Mouse (Mus musculus): ENCODE measurements around the gene Serpinb6b. TPM values are rescaled to one million over a fixed set of nuclear protein-coding genes. Genes with fewer than 3 reads are reported as not detected.

The Serpinb6b gene
- polyA plus RNA-seq, 1 experiment from 2014 or later: 91.5 TPM

GRCm38 (mm10) chr13:33003523-33004413, 38.8 kb downstream of the Serpinb6b start:
- no peak for TF ChIP-seq CTCF (IDR thresholded peaks at IDR 0.05)
- ChIA-PET CTCF (interaction anchor here (0.6 to 1.7 kb wide), 11 partner anchors 12 to 102 kb away, joined by 3 to 6 read pairs (median 4); no protein-coding TSS in a partner anchor), POLR2A (interaction anchor here (0.6 to 0.8 kb wide), 2 partner anchors 10 to 101 kb away, joined by 3 read pairs; no protein-coding TSS in a partner anchor)
- ATAC-seq (no peak), DNase-seq (ENCODE audit: low read depth, low spot score) (no peak)
- no peaks in the 10 kb centered on the region for H3K27me3 ChIP-seq
- in situ Hi-C loops (cut with MboI; ENCODE audit: low pct_unique_long_range_greater_than_20kb): loop anchor here (10.0 kb wide), 1 partner anchor 761 kb away; no protein-coding TSS in a partner anchor

- ATAC-seq: peak; percentile 84
- H3K27me3 ChIP-seq: no peaks in the 10 kb centered on the region
- in situ Hi-C loops (cut with MboI; ENCODE audit: low pct_unique_long_range_greater_than_20kb): loop anchor here (5.0 to 10.0 kb wide), 2 partner anchors 68 to 760 kb away; no protein-coding TSS in a partner anchor
- DNase-seq (ENCODE audit: low read depth, low spot score): peak; percentile 65
- CTCF ChIA-PET: interaction anchor here (0.6 to 1.7 kb wide), 14 partner anchors 21 to 121 kb away, joined by 3 to 6 read pairs (median 4); no protein-coding TSS in a partner anchor
- TF ChIP-seq CTCF (IDR thresholded peaks at IDR 0.05): peak; percentile 96
- POLR2A ChIA-PET: interaction anchor here (0.6 to 0.8 kb wide), 2 partner anchors 11 to 102 kb away, joined by 3 read pairs; no protein-coding TSS in a partner anchor
These were observed 39.6 kb downstream of the Serpinb6b start for GRCm38 (mm10) chr13:33004414-33005105.

- in situ Hi-C loops (cut with MboI; ENCODE audit: low pct_unique_long_range_greater_than_20kb): loop anchor here (5.0 to 10.0 kb wide), 2 partner anchors 67 to 759 kb away; no protein-coding TSS in a partner anchor
- ChIA-PET POLR2A (no interaction called here), CTCF (interaction anchor here (1.0 to 2.2 kb wide), 4 partner anchors 68 to 120 kb away, joined by 3 to 11 read pairs (median 4); no protein-coding TSS in a partner anchor)
- ATAC-seq (no peak), DNase-seq (ENCODE audit: low read depth, low spot score) (no peak)
- TF ChIP-seq CTCF (IDR thresholded peaks at IDR 0.05): no peak
- no peaks in the 10 kb centered on the region for H3K27me3 ChIP-seq
These were observed 40.6 kb downstream of the Serpinb6b start for GRCm38 (mm10) chr13:33005501-33006075.

DNA sequence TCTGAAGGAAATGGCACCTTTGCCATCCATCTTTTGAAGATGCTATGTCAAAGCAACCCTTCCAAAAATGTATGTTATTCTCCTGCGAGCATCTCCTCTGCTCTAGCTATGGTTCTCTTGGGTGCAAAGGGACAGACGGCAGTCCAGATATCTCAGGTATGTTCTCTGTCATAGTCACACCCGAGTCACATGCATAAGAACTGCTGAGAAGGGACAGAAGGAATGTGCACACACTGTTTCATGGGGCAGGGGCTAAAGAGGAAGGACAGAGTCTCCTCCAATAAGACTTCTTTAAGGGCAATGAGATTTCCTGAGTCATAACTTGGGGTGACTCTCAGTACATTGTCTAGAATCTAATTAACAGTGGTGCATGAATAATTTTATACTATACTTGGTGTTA, 41.5 kb downstream of the Serpinb6b start:
- POLR2A ChIA-PET: no interaction called here
- CTCF ChIA-PET: interaction anchor here (1.0 to 2.2 kb wide), 2 partner anchors 67 to 104 kb away, joined by 5 to 11 read pairs; no protein-coding TSS in a partner anchor
- ATAC-seq (no peak), DNase-seq (ENCODE audit: low read depth, low spot score) (no peak)
- in situ Hi-C loops (cut with MboI; ENCODE audit: low pct_unique_long_range_greater_than_20kb): loop anchor here (5.0 to 10.0 kb wide), 2 partner anchors 66 to 758 kb away; no protein-coding TSS in a partner anchor
- H3K27me3 ChIP-seq: no peaks in the 10 kb centered on the region
- TF ChIP-seq CTCF (IDR thresholded peaks at IDR 0.05): no peak

DNA sequence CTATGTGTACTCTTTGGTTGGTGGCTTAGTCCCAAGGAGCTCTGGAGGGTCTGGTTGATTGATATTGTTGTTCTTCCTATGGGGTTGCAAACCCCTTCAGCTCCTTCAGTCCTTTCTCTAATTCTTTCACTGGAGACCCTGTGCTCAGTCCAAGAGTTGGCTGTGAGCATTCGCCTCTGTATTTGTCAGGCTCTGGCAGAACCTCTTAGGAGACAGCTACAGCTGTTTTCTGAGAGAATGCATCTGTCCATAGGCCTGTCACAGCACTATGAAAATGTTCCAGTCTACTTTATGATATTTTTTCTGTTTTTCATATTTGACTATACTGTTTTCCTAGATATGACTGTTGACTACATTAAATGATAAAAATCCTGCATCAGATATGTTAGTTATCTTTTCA, 47.4 kb downstream of the Serpinb6b start:
- no peak for ATAC-seq
- TF ChIP-seq CTCF (IDR thresholded peaks at IDR 0.05): no peak
- DNase-seq (ENCODE audit: low read depth, low spot score): no peak
- ChIA-PET CTCF (no interaction called here), POLR2A (no interaction called here)
- in situ Hi-C loops (cut with MboI; ENCODE audit: low pct_unique_long_range_greater_than_20kb): no loop called here
- no peaks in the 10 kb centered on the region for H3K27me3 ChIP-seq

GRCm38 (mm10) chr13:33013271-33013670, 48.3 kb downstream of the Serpinb6b start:
- CTCF ChIA-PET: interaction anchor here (0.9 kb wide), 1 partner anchor 61 kb away, joined by 3 read pairs; no protein-coding TSS in a partner anchor
- TF ChIP-seq CTCF (IDR thresholded peaks at IDR 0.05): no peak
- in situ Hi-C loops (cut with MboI; ENCODE audit: low pct_unique_long_range_greater_than_20kb): no loop called here
- H3K27me3 ChIP-seq: no peaks in the 10 kb centered on the region
- ATAC-seq (no peak), DNase-seq (ENCODE audit: low read depth, low spot score) (no peak)
- POLR2A ChIA-PET: no interaction called here

- TF ChIP-seq CTCF (IDR thresholded peaks at IDR 0.05): no peak
- ChIA-PET CTCF (no interaction called here), POLR2A (interaction anchor here (0.5 kb wide), 1 partner anchor 18 kb away, joined by 4 read pairs; no protein-coding TSS in a partner anchor)
- in situ Hi-C loops (cut with MboI; ENCODE audit: low pct_unique_long_range_greater_than_20kb): no loop called here
- H3K27me3 ChIP-seq: no peaks in the 10 kb centered on the region
- DNase-seq (ENCODE audit: low read depth, low spot score) (no peak), ATAC-seq (no peak)
These were observed 57.4 kb downstream of the Serpinb6b start for GRCm38 (mm10) chr13:33022371-33022770.

- no peak for ATAC-seq
These were observed 61.5 kb downstream of the Serpinb6b start for GRCm38 (mm10) chr13:33026427-33027057.

DNA sequence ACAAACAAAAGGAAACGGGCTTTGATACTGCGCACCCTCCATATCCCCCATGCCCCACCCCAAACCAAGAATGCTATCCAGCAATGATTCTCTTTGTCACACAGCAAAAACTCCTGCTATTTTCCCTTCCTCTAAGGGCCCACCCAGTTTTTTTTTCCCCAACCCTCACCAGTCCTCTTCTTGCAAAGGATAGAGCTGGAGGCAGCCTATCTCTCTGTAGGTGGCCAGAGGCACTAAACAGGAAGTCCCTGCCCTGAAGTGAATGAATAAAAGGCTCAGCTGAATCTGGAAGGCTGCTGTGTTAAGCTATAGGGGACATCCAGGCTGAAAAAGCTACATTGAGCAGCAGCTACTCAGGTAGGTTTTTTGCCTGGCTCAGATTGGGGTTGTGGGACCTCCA, 62.2 kb downstream of the Serpinb6b start, which contains the start of gene Serpinb9b:
Gene Serpinb9b (plus strand): TSS at position 173 of the 400 bp plus-strand sequence.
- POLR2A ChIA-PET: no interaction called here
- TF ChIP-seq CTCF (IDR thresholded peaks at IDR 0.05): no peak
- H3K27me3 ChIP-seq: no peaks in the 10 kb centered on the region
- no peak for ATAC-seq
- in situ Hi-C loops (cut with MboI; ENCODE audit: low pct_unique_long_range_greater_than_20kb): no loop called here
- DNase-seq (ENCODE audit: low read depth, low spot score): no peak
- CTCF ChIA-PET: no interaction called here

More at GRCm38 (mm10) chr13:33026427-33027057, 61.5 kb downstream of the Serpinb6b start:
- POLR2A ChIA-PET: no interaction called here
- no peak for DNase-seq (ENCODE audit: low read depth, low spot score)
- no peak for TF ChIP-seq CTCF (IDR thresholded peaks at IDR 0.05)
- no peaks in the 10 kb centered on the region for H3K27me3 ChIP-seq
- CTCF ChIA-PET: interaction anchor here (1.0 to 1.1 kb wide), 3 partner anchors 8 to 22 kb away, joined by 3 to 4 read pairs (median 4); no protein-coding TSS in a partner anchor
- in situ Hi-C loops (cut with MboI; ENCODE audit: low pct_unique_long_range_greater_than_20kb): no loop called here
